In the genomic region with DNA sequence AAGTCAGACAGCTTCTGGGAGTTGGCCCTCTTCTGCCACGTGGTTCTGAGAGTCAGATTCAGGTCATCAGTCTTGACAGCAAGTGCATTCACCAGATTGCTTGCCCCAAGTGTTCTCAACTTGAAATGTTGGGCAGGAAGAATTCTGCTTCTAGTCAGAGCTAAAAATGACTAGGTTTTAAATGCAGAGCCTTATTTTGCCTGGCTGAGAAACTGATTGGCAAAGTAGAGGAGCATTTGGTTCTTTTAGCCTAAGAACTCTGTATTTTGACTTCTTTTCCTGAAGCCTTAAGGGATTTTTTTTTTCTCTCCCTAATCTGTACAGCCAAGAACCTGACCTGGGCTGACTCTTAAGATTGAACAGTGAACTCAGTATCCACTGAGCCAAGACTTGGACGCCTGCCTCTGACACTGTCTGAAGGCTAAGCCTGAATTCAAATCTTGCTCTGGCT, we compare ENCODE assay signal across 10 mouse cellular contexts. TPM values are rescaled to one million over a fixed set of nuclear protein-coding genes. Genes with fewer than 3 reads are reported as not detected.
DNase-seq lines count a peak whose midpoint lies in the region; ATAC-seq and TF ChIP-seq lines count a peak whose summit lies in the region.
"Had no signal": no experiment of that assay in that cellular context is flagged by ENCODE, and none has a peak within 500 bp of the region (broad histone marks: within the 10 kb centered on the region; RNA-seq: fewer than 3 reads in every experiment).

No protein-coding gene starts in this region.

- WGBS in heart, adult 2 months: 27% methylated on average over 2 of the region's 2 CpGs
- WGBS in midbrain, postnatal 0 days: 70% methylated on average over 2 of the region's 2 CpGs
- WGBS in midbrain, embryonic 10.5 days: 82% methylated on average over 2 of the region's 2 CpGs

- H3K27me3 ChIP-seq in heart, adult 2 months (ENCODE audit: control insufficient read depth, insufficient read depth, low read length): no peaks in the 10 kb centered on the region
- H3K27me3 ChIP-seq in midbrain, postnatal 0 days (ENCODE audit: insufficient read depth, low read length): no peaks in the 10 kb centered on the region
- no peaks in the 10 kb centered on the region for H3K27me3 ChIP-seq in midbrain, embryonic 10.5 days (ENCODE audit: low read depth, poor library complexity, severe bottlenecking)
- H3K27me3 ChIP-seq: midbrain, embryonic 13.5 days had no signal

- no peak overlapping the region for H3K4me2 ChIP-seq in midbrain, postnatal 0 days (ENCODE audit: low read depth, low read length, poor library complexity, severe bottlenecking)
- H3K4me2 ChIP-seq: midbrain, embryonic 13.5 days had no signal

- H3K9me3 ChIP-seq in midbrain, postnatal 0 days (ENCODE audit: low read length): no peaks in the 10 kb centered on the region
- no peaks in the 10 kb centered on the region for H3K9me3 ChIP-seq in midbrain, embryonic 10.5 days (replicated peaks)
- H3K9me3 ChIP-seq: G1E; midbrain, embryonic 13.5 days had no signal

- H3K36me3 ChIP-seq in heart, adult 2 months (ENCODE audit: control insufficient read depth, insufficient read depth, low read length): peaks cover 14% of the 10 kb centered on the region
- no peaks in the 10 kb centered on the region for H3K36me3 ChIP-seq in midbrain, postnatal 0 days (ENCODE audit: insufficient read depth, low read length)
- no peaks in the 10 kb centered on the region for H3K36me3 ChIP-seq in midbrain, embryonic 10.5 days
- H3K36me3 ChIP-seq: midbrain, embryonic 13.5 days had no signal

- TF ChIP-seq EP300 in heart, adult 2 months (IDR thresholded peaks at IDR 0.05; ENCODE audit: insufficient read depth, low read depth, low read length): no peak

- TF ChIP-seq POLR2A in cortical plate, adult 2 months (IDR thresholded peaks at IDR 0.05; ENCODE audit: extremely low read depth, insufficient read depth, low read length): no peak
- no peak for TF ChIP-seq POLR2A in heart, adult 2 months (IDR thresholded peaks at IDR 0.05; ENCODE audit: insufficient read depth, low read depth, low read length)

- TF ChIP-seq CTCF in left cerebral cortex, adult 2 months (IDR thresholded peaks at IDR 0.05): no peak
- no peak for TF ChIP-seq CTCF in cortical plate, adult 2 months (IDR thresholded peaks at IDR 0.05; ENCODE audit: extremely low read depth, insufficient read depth, low read length)
- no peak for TF ChIP-seq CTCF in heart, adult 2 months (IDR thresholded peaks at IDR 0.05)
- no peak for TF ChIP-seq CTCF in midbrain, postnatal 0 days (IDR thresholded peaks at IDR 0.05)

- DNase-seq in left cerebral cortex, adult 2 months (ENCODE audit: extremely low spot score in 1 of 2, low spot score in 2 of 2): no peak
- no peak for DNase-seq in left cerebral cortex, postnatal 4 days
- DNase-seq in heart, adult 2 months: peak; percentile 68 to 76
- peak; percentile 77 for DNase-seq in kidney, postnatal 36 days
- no peak for DNase-seq in midbrain, postnatal 0 days (ENCODE audit: low spot score)
- no peak for DNase-seq in midbrain, embryonic 10.5 days (ENCODE audit: low spot score)

- no peak for ATAC-seq in midbrain, postnatal 0 days (ENCODE audit: low FRiP score)
- ATAC-seq: hindbrain, embryonic 16.5 days; midbrain, embryonic 13.5 days had no signal

- H3K79me2 ChIP-seq in heart, adult 2 months (replicated peaks; ENCODE audit: control insufficient read depth, insufficient read depth, low read length): no peaks in the 10 kb centered on the region; the same call in 1 of the 2 replicates

- H3K4me3 ChIP-seq in left cerebral cortex, adult 2 months: no peak overlapping the region
- H3K4me3 ChIP-seq in cortical plate, adult 2 months (ENCODE audit: insufficient read depth, low read length): no peak overlapping the region
- H3K4me3 ChIP-seq in heart, adult 2 months: no peak overlapping the region
- H3K4me3 ChIP-seq in midbrain, postnatal 0 days (ENCODE audit: low read depth, low read length): no peak overlapping the region
- H3K4me3 ChIP-seq in midbrain, embryonic 10.5 days: no peak overlapping the region
- H3K4me3 ChIP-seq: midbrain, embryonic 13.5 days had no signal

- intact Hi-C loops in left cerebral cortex, adult 2 months (cut with DNase I): no loop called here
- intact Hi-C loops in left cerebral cortex, postnatal 4 days (cut with DNase I): no loop called here
- intact Hi-C loops in heart, adult 2 months (cut with DNase I): no loop called here

- H3K27ac ChIP-seq in left cerebral cortex, adult 2 months: peak overlapping the region; percentile 63; the same call in 1 of the 2 replicates
- H3K27ac ChIP-seq in cortical plate, adult 2 months (ENCODE audit: insufficient read depth, low read length): peak overlapping the region; percentile 33; the same call in 1 of the 2 replicates
- H3K27ac ChIP-seq in heart, adult 2 months: peak overlapping the region; percentile 15
- no peak overlapping the region for H3K27ac ChIP-seq in midbrain, postnatal 0 days (ENCODE audit: low read depth, low read length)
- H3K27ac ChIP-seq in midbrain, embryonic 10.5 days (replicated peaks): no peak overlapping the region
- H3K27ac ChIP-seq: midbrain, embryonic 13.5 days had no signal

- H3K4me1 ChIP-seq in cortical plate, adult 2 months (ENCODE audit: control insufficient read depth, insufficient read depth, low read length): peaks cover 3% of the 10 kb centered on the region; the same call in 1 of the 2 replicates
- peaks cover 3% of the 10 kb centered on the region for H3K4me1 ChIP-seq in heart, adult 2 months (ENCODE audit: control insufficient read depth, insufficient read depth, low read length)
- no peaks in the 10 kb centered on the region for H3K4me1 ChIP-seq in midbrain, postnatal 0 days (ENCODE audit: insufficient read depth, low read length)
- no peaks in the 10 kb centered on the region for H3K4me1 ChIP-seq in midbrain, embryonic 10.5 days
- H3K4me1 ChIP-seq: midbrain, embryonic 13.5 days had no signal

- no peak overlapping the region for H3K9ac ChIP-seq in heart, adult 2 months (ENCODE audit: low read depth, low read length)
- no peak overlapping the region for H3K9ac ChIP-seq in midbrain, postnatal 0 days (replicated peaks; ENCODE audit: low read length, poor library complexity, severe bottlenecking)
- H3K9ac ChIP-seq: midbrain, embryonic 13.5 days had no signal

RNA-seq across cellular contexts. Expression of gene Ambra1, which starts 19.9 kb away (rescaled TPM):
- total RNA-seq in left cerebral cortex, adult 2 months (2021): 10 to 100 TPM; 55.9 to 56.3 TPM
- 10 to 100 TPM; 56.5 to 56.7 TPM for total RNA-seq in left cerebral cortex, postnatal 4 days (2021)
- polyA plus RNA-seq in cortical plate, adult 2 months (2012; rRNA removed): 33.4 and 34.4 TPM in 2 replicates
- total RNA-seq in heart, adult 2 months (2021): 10 to 100 TPM; 14.7 to 15.3 TPM
- 12.7 and 15.4 TPM in 2 replicates for polyA plus RNA-seq in heart, adult 2 months (2012; rRNA removed)
- total RNA-seq in midbrain, postnatal 0 days (2014; rRNA removed): 55.6 and 59.5 TPM in 2 replicates
- polyA plus RNA-seq in midbrain, postnatal 0 days (2015; fragmentation: Nextera tagmentation; extraction: Ambion mirVana): 19.3 and 20.7 TPM in 2 replicates
- polyA plus RNA-seq in midbrain, embryonic 10.5 days (2016; fragmentation: Nextera tagmentation; extraction: Ambion mirVana): 21.2 and 23.1 TPM in 2 replicates

RNA-seq across cellular contexts. Expression of gene Harbi1, which starts 39.2 kb away (rescaled TPM):
- total RNA-seq in left cerebral cortex, adult 2 months (2021): 1 to 10 TPM; 4.9 to 6.5 TPM
- total RNA-seq in left cerebral cortex, postnatal 4 days (2021): 1 to 10 TPM; 8.4 to 9.9 TPM
- 3.4 and 4.6 TPM in 2 replicates for polyA plus RNA-seq in cortical plate, adult 2 months (2012; rRNA removed)
- 1 to 10 TPM; 7.1 to 8.5 TPM for total RNA-seq in heart, adult 2 months (2021)
- 3.2 and 3.9 TPM in 2 replicates for polyA plus RNA-seq in heart, adult 2 months (2012; rRNA removed)
- total RNA-seq in midbrain, postnatal 0 days (2014; rRNA removed): 11.7 and 16.2 TPM in 2 replicates
- 12.3 TPM in 2 replicates for polyA plus RNA-seq in midbrain, postnatal 0 days (2015; fragmentation: Nextera tagmentation; extraction: Ambion mirVana)
- 22.5 and 26.2 TPM in 2 replicates for polyA plus RNA-seq in midbrain, embryonic 10.5 days (2016; fragmentation: Nextera tagmentation; extraction: Ambion mirVana)

RNA-seq across cellular contexts. Expression of gene Atg13, which starts 39.5 kb away (rescaled TPM):
- 10 to 100 TPM; 83.7 to 84.1 TPM for total RNA-seq in left cerebral cortex, adult 2 months (2021)
- total RNA-seq in left cerebral cortex, postnatal 4 days (2021): 10 to 100 TPM; 40.1 to 40.9 TPM
- 124 and 132 TPM in 2 replicates for polyA plus RNA-seq in cortical plate, adult 2 months (2012; rRNA removed)
- 10 to 100 TPM; 43.1 to 54.1 TPM for total RNA-seq in heart, adult 2 months (2021)
- 66.4 and 87.7 TPM in 2 replicates for polyA plus RNA-seq in heart, adult 2 months (2012; rRNA removed)
- 21.0 and 30.6 TPM in 2 replicates for total RNA-seq in midbrain, postnatal 0 days (2014; rRNA removed)
- polyA plus RNA-seq in midbrain, postnatal 0 days (2015; fragmentation: Nextera tagmentation; extraction: Ambion mirVana): 30.4 and 31.5 TPM in 2 replicates
- 22.9 and 25.5 TPM in 2 replicates for polyA plus RNA-seq in midbrain, embryonic 10.5 days (2016; fragmentation: Nextera tagmentation; extraction: Ambion mirVana)

Comparison
In these comparisons a context has a peak if more than half of its experiments do, and no peak if none do; other contexts are left out.
1. DNase-seq: peak in heart, adult 2 months (2 of 2) and kidney, postnatal 36 days (2 of 2); none in left cerebral cortex, adult 2 months (0 of 2), left cerebral cortex, postnatal 4 days (single experiment), midbrain, postnatal 0 days (single experiment) and midbrain, embryonic 10.5 days (single experiment).
2. H3K27ac ChIP-seq: peak in left cerebral cortex, adult 2 months (single experiment), cortical plate, adult 2 months (single experiment) and heart, adult 2 months (single experiment); none in midbrain, postnatal 0 days (single experiment) and midbrain, embryonic 10.5 days (single experiment).